Mouse (Mus musculus) intestine, embryonic 15.5 days (tissue): Measurements from ENCODE around the gene Ccdc12. TPM values are rescaled to one million over a fixed set of nuclear protein-coding genes. Genes with fewer than 3 reads are reported as not detected.
A peak's percentile ranks its signal among the peaks of the same experiment; 100 is the strongest.

Experiments
- ATAC-seq: fragments of 200-750 bp; cut with Nextera tagmentation; 2 replicates; pipeline ENCODE4 v1.8.0; 2017; ENCODE audit warnings: moderate TSS enrichment, moderate library complexity
- H3K27ac ChIP-seq: fragments of 300-500 bp; sonication (generic); 2 replicates; pipeline ENCODE4 v1.5.1; 2015; ENCODE audit warnings: mild to moderate bottlenecking, inconsistent platforms
- H3K27me3 ChIP-seq: fragments of 300-500 bp; sonication (generic); replicated peaks from 2 replicates; pipeline ENCODE4 v1.6.1; 2015; ENCODE audit warnings: inconsistent platforms
- H3K36me3 ChIP-seq: fragments of 300-500 bp; sonication (generic); 2 replicates; pipeline ENCODE4 v1.6.1; 2015; ENCODE audit warnings: inconsistent platforms
- H3K4me1 ChIP-seq: fragments of 300-500 bp; sonication (generic); replicated peaks from 2 replicates; pipeline ENCODE4 v1.6.1; 2015; ENCODE audit warnings: inconsistent platforms
- H3K4me2 ChIP-seq: fragments of 300-500 bp; sonication (generic); replicated peaks from 2 replicates; pipeline ENCODE4 v1.6.1; 2015; ENCODE audit warnings: mild to moderate bottlenecking, inconsistent platforms
- H3K4me3 ChIP-seq: fragments of 300-500 bp; sonication (generic); replicated peaks from 2 replicates; pipeline ENCODE4 v1.5.1; 2015; ENCODE audit warnings: inconsistent platforms
- H3K9ac ChIP-seq: fragments of 300-500 bp; sonication (generic); 2 replicates; pipeline ENCODE4 v1.6.1; 2015; ENCODE audit warnings: inconsistent platforms
- H3K9me3 ChIP-seq: fragments of 300-500 bp; sonication (generic); 2 replicates; pipeline ENCODE4 v1.6.1; 2016; ENCODE audit warnings: inconsistent platforms
- WGBS: fragments of 180-500 bp; shearing (Covaris S2); methylation state at CpG from one replicate; pipeline ENCODE4 v1.1.7; 2015; 5-methylcytosine and 5-hydroxymethylcytosine counted together
- polyA plus RNA-seq: library from polyadenylated mRNA; unstranded; fragments of >200 nt; fragmentation: Nextera tagmentation; extraction: Ambion mirVana; gene quantifications from 2 replicates; pipeline ENCODE4 v1.2.1, GENCODE M21; 2015

Gene Ccdc12
- polyA plus RNA-seq, 1 experiment from 2014 or later: 166 TPM

- H3K4me3 ChIP-seq: no peak overlapping the region
- peaks cover 14% of the 10 kb centered on the region; the same call in 1 of the 2 replicates for H3K4me1 ChIP-seq
- no peaks in the 10 kb centered on the region for H3K27me3 ChIP-seq
- no peaks in the 10 kb centered on the region for H3K36me3 ChIP-seq
- H3K9ac ChIP-seq: no peak overlapping the region
- H3K27ac ChIP-seq: no peak overlapping the region
- WGBS: 76% methylated on average over 3 of the region's 3 CpGs
- ATAC-seq: no peak
- H3K9me3 ChIP-seq: no peaks in the 10 kb centered on the region
- no peak overlapping the region for H3K4me2 ChIP-seq
Measured at GRCm38 (mm10) chr9:110718810-110719209, 62.5 kb downstream of the Ccdc12 start.

- Histone ChIP-seq H3K4me3 (no peak overlapping the region), H3K9me3 (no peaks in the 10 kb centered on the region), H3K36me3 (no peaks in the 10 kb centered on the region; the same call in 1 of the 2 replicates), H3K9ac (no peak overlapping the region), H3K27ac (no peak overlapping the region), H3K4me1 (0 out of 2 replicates have a peak, but pooled peaks cover 6% of the 10 kb centered on the region), H3K4me2 (no peak overlapping the region), H3K27me3 (no peaks in the 10 kb centered on the region)
- no peak for ATAC-seq
- 52% methylated on average over 5 of the region's 5 CpGs for WGBS
Measured at GRCm38 (mm10) chr9:110719977-110720376, 63.7 kb downstream of the Ccdc12 start.

GRCm38 (mm10) chr9:110722060-110722459 lies 65.8 kb downstream of the Ccdc12 start:
- ATAC-seq: no peak
- no peak overlapping the region for H3K4me3 ChIP-seq
- no peaks in the 10 kb centered on the region for H3K9me3 ChIP-seq
- peaks cover 3% of the 10 kb centered on the region; the same call in 1 of the 2 replicates for H3K36me3 ChIP-seq
- WGBS: 84% methylated on average over 10 of the region's 10 CpGs
- H3K27me3 ChIP-seq: no peaks in the 10 kb centered on the region
- H3K27ac ChIP-seq: no peak overlapping the region
- peaks cover 10% of the 10 kb centered on the region; the same call in 1 of the 2 replicates for H3K4me1 ChIP-seq
- H3K9ac ChIP-seq: no peak overlapping the region
- no peak overlapping the region for H3K4me2 ChIP-seq

GRCm38 (mm10) chr9:110725721-110726135 lies 69.4 kb downstream of the Ccdc12 start:
- Histone ChIP-seq H3K27me3 (no peaks in the 10 kb centered on the region), H3K4me2 (no peak overlapping the region), H3K4me1 (peaks cover 6% of the 10 kb centered on the region; the same call in 1 of the 2 replicates), H3K9me3 (no peaks in the 10 kb centered on the region), H3K36me3 (peaks cover 3% of the 10 kb centered on the region; the same call in 1 of the 2 replicates), H3K9ac (no peak overlapping the region), H3K4me3 (no peak overlapping the region), H3K27ac (no peak overlapping the region)
- ATAC-seq: peak; percentile 16; the same call in 1 of the 2 replicates
- WGBS: 39% methylated on average over 9 of the region's 9 CpGs

- no peaks in the 10 kb centered on the region for H3K27me3 ChIP-seq
- no peak overlapping the region for H3K27ac ChIP-seq
- H3K4me2 ChIP-seq: 0 out of 2 replicates have a peak overlapping the region, but pooled peaks have one; percentile 9
- peaks cover 6% of the 10 kb centered on the region; the same call in 1 of the 2 replicates for H3K4me1 ChIP-seq
- H3K36me3 ChIP-seq: peaks cover 3% of the 10 kb centered on the region; the same call in 1 of the 2 replicates
- H3K9me3 ChIP-seq: no peaks in the 10 kb centered on the region
- ATAC-seq: no peak
- H3K9ac ChIP-seq: no peak overlapping the region
- WGBS: 45% methylated on average over 33 of the region's 33 CpGs
- H3K4me3 ChIP-seq: no peak overlapping the region
Measured at GRCm38 (mm10) chr9:110726867-110727266, 70.6 kb downstream of the Ccdc12 start.

GRCm38 (mm10) chr9:110729841-110730240 lies 73.5 kb downstream of the Ccdc12 start:
- no peak overlapping the region for H3K27ac ChIP-seq
- no peaks in the 10 kb centered on the region for H3K27me3 ChIP-seq
- H3K36me3 ChIP-seq: peaks cover 3% of the 10 kb centered on the region; the same call in 1 of the 2 replicates
- H3K4me2 ChIP-seq: no peak overlapping the region
- 25% methylated on average over 8 of the region's 8 CpGs for WGBS
- ATAC-seq: no peak
- no peaks in the 10 kb centered on the region for H3K9me3 ChIP-seq
- no peak overlapping the region for H3K9ac ChIP-seq
- no peak overlapping the region for H3K4me3 ChIP-seq
- peaks cover 29% of the 10 kb centered on the region for H3K4me1 ChIP-seq

GRCm38 (mm10) chr9:110731859-110732258 lies 75.6 kb downstream of the Ccdc12 start:
- Histone ChIP-seq H3K4me3 (no peak overlapping the region), H3K9ac (no peak overlapping the region), H3K36me3 (no peaks in the 10 kb centered on the region), H3K4me1 (peaks cover 38% of the 10 kb centered on the region), H3K4me2 (no peak overlapping the region), H3K27ac (no peak overlapping the region), H3K27me3 (no peaks in the 10 kb centered on the region), H3K9me3 (no peaks in the 10 kb centered on the region)
- 50% methylated on average over 4 of the region's 4 CpGs for WGBS
- no peak for ATAC-seq

GRCm38 (mm10) chr9:110732623-110733022 lies 76.3 kb downstream of the Ccdc12 start:
- peak overlapping the region; percentile 61; the same call in 1 of the 2 replicates for H3K27ac ChIP-seq
- peak overlapping the region; percentile 32 for H3K4me3 ChIP-seq
- no peaks in the 10 kb centered on the region for H3K9me3 ChIP-seq
- under 1% methylated on average over 26 of the region's 26 CpGs for WGBS
- no peaks in the 10 kb centered on the region for H3K36me3 ChIP-seq
- H3K4me1 ChIP-seq: peaks cover 38% of the 10 kb centered on the region
- peak overlapping the region; percentile 72 for H3K4me2 ChIP-seq
- H3K27me3 ChIP-seq: no peaks in the 10 kb centered on the region
- peak overlapping the region; percentile 26; the same call in 1 of the 2 replicates for H3K9ac ChIP-seq
- ATAC-seq: peak; percentile 95

- Histone ChIP-seq H3K9ac (peak overlapping the region; percentile 26), H3K4me3 (peak overlapping the region; percentile 32)
- peak; percentile 37; the same call in 1 of the 2 replicates for ATAC-seq
Measured at GRCm38 (mm10) chr9:110733102-110733501, 76.8 kb downstream of the Ccdc12 start.

GRCm38 (mm10) chr9:110734154-110734553 lies 77.9 kb downstream of the Ccdc12 start:
- H3K27me3 ChIP-seq: no peaks in the 10 kb centered on the region
- no peak overlapping the region for H3K4me3 ChIP-seq
- no peak overlapping the region for H3K9ac ChIP-seq
- no peak overlapping the region for H3K27ac ChIP-seq
- H3K36me3 ChIP-seq: no peaks in the 10 kb centered on the region
- no peak for ATAC-seq
- peaks cover 38% of the 10 kb centered on the region for H3K4me1 ChIP-seq
- H3K9me3 ChIP-seq: no peaks in the 10 kb centered on the region
- WGBS: 76% methylated on average over 7 of the region's 7 CpGs
- H3K4me2 ChIP-seq: no peak overlapping the region

More at GRCm38 (mm10) chr9:110733102-110733501, 76.8 kb downstream of the Ccdc12 start:
- Histone ChIP-seq H3K4me1 (peaks cover 38% of the 10 kb centered on the region), H3K36me3 (no peaks in the 10 kb centered on the region), H3K9me3 (no peaks in the 10 kb centered on the region), H3K4me2 (peak overlapping the region; percentile 72), H3K27me3 (no peaks in the 10 kb centered on the region), H3K27ac (peak overlapping the region; percentile 61; the same call in 1 of the 2 replicates)
- WGBS: 8% methylated on average over 8 of the region's 8 CpGs

GRCm38 (mm10) chr9:110736362-110736761 lies 80.1 kb downstream of the Ccdc12 start:
- H3K36me3 ChIP-seq: no peaks in the 10 kb centered on the region
- ATAC-seq: no peak
- H3K4me2 ChIP-seq: no peak overlapping the region
- no peaks in the 10 kb centered on the region for H3K27me3 ChIP-seq
- WGBS: 48% methylated on average over 9 of the region's 9 CpGs
- H3K27ac ChIP-seq: no peak overlapping the region
- no peaks in the 10 kb centered on the region for H3K9me3 ChIP-seq
- H3K4me3 ChIP-seq: no peak overlapping the region
- H3K4me1 ChIP-seq: peaks cover 45% of the 10 kb centered on the region
- no peak overlapping the region for H3K9ac ChIP-seq

- Histone ChIP-seq H3K9me3 (no peaks in the 10 kb centered on the region), H3K36me3 (no peaks in the 10 kb centered on the region), H3K4me1 (peaks cover 42% of the 10 kb centered on the region), H3K4me3 (no peak overlapping the region), H3K27ac (no peak overlapping the region), H3K4me2 (no peak overlapping the region), H3K27me3 (0 out of 2 replicates have a peak, but pooled peaks cover 3% of the 10 kb centered on the region), H3K9ac (no peak overlapping the region)
- no peak for ATAC-seq
- 30% methylated on average over 1 of the region's 1 CpGs for WGBS
Measured at GRCm38 (mm10) chr9:110738054-110738453, 81.8 kb downstream of the Ccdc12 start.

- peaks cover 33% of the 10 kb centered on the region for H3K4me1 ChIP-seq
- no peaks in the 10 kb centered on the region for H3K36me3 ChIP-seq
- no peaks in the 10 kb centered on the region for H3K9me3 ChIP-seq
- no peak overlapping the region for H3K4me3 ChIP-seq
- peaks cover 11% of the 10 kb centered on the region for H3K27me3 ChIP-seq
- 80% methylated on average over 7 of the region's 7 CpGs for WGBS
- H3K9ac ChIP-seq: no peak overlapping the region
- H3K4me2 ChIP-seq: no peak overlapping the region
- H3K27ac ChIP-seq: no peak overlapping the region
- no peak for ATAC-seq
Measured at GRCm38 (mm10) chr9:110739961-110740360, 83.7 kb downstream of the Ccdc12 start.
